Mouse (Mus musculus): ENCODE measurements around the gene Abcd1.
A peak's percentile ranks its signal among the peaks of the same experiment; 100 is the strongest.
"Not testable (repeated sequence)": the region's sequence is repeated elsewhere in the genome, so short reads cannot be mapped to it uniquely, and the experiment has no call there.

The Abcd1 gene

DNA sequence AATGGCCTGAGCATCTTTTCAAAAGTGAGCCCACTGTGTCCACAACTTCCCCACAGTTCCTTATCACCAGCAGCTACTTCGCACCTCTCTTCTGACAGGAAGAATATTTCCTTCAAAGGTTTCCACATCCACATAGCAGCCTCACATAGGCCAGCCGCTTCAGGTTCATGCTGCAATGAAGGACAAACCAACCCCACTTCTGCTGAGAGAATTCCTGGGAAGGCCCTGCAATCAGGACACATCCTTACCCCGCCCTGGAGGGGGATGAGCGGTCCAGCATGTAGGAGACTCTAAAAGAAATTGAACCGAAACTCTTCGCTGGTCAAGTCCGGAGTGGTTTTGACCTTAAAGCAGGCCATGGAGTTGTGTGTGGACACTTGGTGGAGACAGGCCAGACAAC is 23.4 kb downstream of the Abcd1 start:
- not testable (repeated sequence) for DNase-seq (ENCODE audit: low read depth, low spot score)

DNA sequence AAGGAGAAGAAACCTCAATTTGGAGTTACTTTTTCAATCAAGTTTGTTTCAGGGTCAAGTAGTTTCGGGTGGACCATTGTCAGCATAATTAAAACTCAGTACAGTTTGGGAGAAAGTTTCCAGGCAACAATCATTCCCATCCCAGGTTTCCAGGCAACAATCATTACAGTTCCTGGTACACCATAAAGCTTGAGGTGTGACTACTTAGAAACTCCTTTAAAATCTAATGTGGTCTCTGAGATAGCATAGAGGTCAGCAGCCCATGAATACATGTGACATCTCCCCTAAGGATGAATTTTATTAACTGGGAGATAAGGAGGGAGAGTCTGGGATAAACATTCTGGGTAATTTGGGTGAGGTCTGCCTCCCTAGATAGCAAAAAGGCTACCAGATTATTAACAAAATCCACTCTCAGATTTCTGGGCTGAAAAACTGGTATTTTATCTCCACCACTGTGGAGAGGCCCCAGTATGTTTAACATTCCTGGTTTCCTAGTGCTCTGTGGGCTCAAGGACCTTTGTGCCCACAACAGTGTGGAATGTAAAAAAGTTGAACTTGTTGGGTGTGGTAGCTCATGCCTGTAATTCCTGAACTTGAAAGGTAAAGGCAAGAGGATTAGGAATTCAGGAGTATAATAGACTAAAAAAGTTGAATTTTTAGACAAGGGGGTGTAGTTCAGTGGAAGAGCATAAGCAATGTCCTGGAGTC is 28.5 kb downstream of the Abcd1 start:
- no peak for DNase-seq (ENCODE audit: low read depth, low spot score)

DNA sequence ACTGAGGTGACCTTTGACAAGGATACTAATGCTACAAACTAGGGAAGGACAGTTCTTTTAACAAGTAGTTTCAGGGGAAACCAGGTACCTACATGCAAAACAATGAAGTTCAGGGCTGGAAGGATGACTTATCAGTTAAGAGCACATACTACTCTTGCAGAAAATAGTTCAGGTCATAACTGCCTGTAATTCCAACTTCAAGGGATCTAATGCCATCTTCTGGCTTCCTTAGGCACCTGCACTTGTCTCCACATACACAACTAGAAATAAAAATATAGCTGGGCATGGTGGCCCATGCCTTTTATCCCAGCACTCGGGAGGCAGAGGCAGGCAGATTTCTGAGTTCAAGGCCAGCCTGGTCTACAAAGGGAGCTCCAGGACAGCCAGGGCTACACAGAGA is 32.6 kb downstream of the Abcd1 start:
- no peak for DNase-seq (ENCODE audit: low read depth, low spot score)

DNA sequence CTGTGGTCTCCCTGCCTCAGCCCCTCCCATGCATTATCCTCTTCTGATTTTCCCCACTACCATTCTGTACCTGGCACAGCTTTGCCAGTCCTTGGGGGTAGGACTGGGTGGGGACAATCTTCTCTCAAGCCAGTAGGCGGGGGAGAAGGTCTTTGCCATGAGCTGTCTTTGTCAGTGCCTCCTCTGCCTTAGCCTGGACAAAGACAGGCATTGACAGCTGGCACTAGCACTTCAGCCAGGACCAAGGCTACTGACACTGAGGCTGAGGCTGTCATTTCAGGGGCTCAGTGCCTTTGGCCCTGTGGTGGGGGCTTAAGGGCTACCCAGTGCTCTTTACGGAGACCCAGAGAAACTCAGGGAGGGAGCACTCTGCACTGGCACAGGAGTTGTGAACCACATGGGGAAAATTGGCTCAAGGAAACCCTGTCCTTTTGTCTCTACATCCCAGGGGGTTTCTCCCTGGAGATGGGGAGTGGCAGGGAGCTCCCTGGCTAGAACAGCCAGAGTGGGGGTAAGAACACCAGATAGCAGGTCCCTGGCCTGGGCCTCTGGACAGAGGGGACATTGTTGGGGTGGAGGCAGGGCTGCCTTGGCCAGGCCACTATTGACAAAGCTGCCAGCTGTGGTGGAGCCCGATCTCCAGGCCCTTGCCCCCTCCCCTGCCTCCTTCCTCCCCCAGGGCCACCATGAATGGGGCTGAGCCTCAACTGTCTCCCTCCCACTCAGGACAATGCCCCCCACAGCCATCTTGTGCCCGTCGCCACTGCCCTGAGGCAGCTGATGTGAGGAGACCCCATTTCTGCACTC is 40.1 kb downstream of the Abcd1 start, which contains the start of gene Plxnb3:
Plxnb3 (plus strand) TSS at position 757 of the 807 bp plus-strand sequence.
- DNase-seq (ENCODE audit: low read depth, low spot score): no peak

DNA sequence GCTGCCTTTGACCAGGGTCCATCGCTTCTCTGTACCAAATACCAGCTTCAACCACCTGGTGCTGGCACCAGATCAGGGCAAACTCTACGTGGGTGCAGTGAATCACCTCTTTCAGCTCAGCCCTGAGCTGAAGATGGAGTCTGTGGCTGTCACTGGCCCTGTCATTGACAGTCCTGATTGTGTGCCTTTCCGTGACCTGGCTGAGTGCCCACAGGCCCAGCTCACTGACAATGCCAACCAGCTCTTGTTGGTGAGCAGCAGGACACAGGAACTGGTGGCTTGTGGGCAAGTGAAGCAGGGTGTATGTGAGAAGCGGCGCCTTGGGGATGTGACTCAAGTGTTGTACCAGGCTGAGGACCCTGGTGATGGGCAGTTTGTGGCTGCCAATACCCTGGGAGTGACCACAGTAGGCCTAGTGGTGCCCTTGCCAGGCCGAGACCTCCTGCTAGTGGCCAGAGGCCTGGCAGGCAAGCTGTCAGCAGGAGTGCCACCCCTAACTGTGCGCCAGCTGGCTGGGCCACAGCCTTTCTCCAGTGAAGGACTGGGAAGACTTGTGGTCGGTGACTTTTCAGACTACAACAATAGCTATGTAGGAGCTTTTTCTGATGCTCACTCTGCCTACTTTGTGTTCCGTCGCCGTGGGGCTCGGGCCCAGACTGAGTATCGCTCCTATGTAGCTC is 42.4 kb downstream of the Abcd1 start:
- no peak for DNase-seq (ENCODE audit: low read depth, low spot score)

DNA sequence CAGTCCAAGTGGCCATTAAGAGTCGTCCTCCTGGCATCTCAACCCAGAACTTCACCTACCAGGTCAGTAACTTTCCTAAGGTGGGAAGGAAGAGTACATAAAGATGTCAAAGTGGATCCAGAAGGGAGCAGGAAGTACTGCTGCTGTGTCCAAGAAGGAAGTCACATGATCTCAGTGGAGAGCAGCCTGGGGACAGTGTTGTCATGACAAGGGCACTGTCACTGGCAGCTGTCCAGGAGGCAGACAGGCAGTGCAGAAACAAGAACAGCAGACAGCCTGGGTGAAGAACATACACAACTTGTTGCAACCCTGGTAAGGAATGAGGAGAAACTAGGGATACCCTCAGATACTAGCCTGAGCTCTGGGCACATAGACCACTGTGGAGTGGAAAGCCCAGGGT is 48.9 kb downstream of the Abcd1 start:
- no peak for DNase-seq (ENCODE audit: low read depth, low spot score)

DNA sequence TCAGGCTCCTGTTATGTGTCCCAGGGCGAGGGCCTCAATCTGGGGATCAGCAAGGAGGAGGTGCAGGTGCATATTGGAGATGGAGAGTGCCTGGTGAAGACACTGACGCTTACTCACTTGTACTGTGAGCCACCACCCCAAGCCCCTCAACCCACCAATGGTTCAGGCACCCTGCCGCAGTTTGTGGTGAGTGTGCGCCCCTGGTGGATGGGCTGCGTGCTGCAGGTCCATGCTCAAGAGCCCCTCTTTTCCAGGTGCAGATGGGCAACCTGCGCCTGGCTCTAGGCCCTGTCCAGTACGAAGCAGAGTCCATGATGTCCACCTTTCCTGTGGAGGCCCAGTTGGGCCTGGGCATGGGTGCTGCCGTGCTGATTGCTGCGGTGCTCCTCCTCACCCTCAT is 50.9 kb downstream of the Abcd1 start:
- no peak for DNase-seq (ENCODE audit: low read depth, low spot score)

DNA sequence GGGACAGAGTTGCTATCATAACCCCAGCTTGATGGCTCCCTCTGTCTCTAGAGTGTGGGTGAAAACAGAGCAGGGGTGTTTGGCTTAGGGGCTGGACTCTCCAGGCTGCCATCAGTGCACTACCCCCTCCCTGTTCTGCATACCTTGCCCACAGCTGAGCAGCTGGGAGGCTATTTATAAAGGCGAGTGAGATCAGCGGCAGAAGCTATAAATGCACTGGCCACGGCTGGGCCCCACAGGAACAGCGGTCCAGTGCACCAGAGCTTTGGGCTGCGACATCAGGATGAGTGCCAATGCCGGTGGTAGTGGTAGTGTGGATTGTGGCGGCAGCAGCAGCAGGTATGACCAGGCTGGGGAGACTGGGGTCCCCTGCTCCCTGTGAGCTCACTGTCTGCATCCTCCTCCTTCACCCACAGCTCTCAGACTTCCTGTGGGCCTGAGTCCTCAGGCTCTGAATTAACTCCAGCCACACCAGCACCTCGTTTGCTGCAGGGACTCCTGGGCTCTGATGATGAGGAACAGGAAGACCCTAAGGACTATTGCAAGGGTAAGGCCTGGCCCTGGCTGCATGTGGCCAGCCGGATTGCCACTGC is 57.9 kb downstream of the Abcd1 start, which contains the start of gene Srpk3:
Srpk3 (plus strand) TSS at position 238 of the 593 bp plus-strand sequence.
- DNase-seq (ENCODE audit: low read depth, low spot score): no peak

DNA sequence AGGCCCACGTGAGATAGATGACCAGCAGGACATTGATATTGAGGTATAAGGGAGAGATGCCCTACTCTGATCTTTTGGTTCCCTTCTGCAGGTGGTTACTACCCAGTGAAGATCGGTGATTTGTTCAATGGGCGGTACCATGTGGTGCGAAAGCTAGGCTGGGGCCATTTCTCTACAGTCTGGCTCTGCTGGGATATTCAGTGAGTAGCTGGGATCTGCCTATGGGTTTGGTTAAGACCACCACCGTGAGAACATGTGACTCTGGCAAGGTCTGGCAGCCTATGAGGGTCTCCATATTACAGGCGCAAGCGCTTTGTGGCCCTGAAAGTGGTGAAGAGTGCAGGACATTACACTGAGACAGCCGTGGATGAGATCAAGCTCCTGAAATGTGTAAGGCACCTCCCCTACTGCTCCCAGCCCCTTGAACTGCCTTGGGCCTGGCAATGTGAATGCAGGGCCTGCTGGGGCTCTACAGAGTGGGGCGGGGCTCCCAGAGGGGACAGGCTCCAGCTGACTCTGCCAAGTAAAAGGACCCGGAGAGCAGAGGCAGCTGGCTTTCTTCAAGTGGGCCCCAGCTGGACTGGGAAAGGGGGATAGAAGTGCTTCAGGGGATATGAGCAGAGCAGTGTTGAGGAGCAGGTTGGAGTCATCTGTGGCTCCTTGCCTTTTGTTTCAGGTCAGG is 58.5 kb downstream of the Abcd1 start:
- DNase-seq (ENCODE audit: low read depth, low spot score): no peak

DNA sequence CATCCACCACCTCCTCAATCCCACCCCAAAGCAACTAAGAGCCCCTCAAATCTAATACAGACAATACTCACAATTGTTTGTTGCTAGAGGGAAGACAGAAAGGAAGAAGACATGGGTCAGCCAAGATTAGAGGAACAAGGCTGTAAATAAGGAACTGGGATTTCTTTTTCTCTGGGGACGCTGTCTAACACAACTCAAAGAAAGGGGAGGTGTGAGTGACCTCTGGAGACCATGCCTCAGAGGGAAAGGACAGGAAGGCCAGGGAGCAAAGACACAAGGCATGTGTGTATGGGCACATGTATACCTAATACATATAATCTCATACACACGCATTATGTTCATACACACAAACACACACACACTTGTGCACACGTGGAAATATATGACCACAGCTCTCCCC is 65.8 kb downstream of the Abcd1 start:
- no peak for DNase-seq (ENCODE audit: low read depth, low spot score)

DNA sequence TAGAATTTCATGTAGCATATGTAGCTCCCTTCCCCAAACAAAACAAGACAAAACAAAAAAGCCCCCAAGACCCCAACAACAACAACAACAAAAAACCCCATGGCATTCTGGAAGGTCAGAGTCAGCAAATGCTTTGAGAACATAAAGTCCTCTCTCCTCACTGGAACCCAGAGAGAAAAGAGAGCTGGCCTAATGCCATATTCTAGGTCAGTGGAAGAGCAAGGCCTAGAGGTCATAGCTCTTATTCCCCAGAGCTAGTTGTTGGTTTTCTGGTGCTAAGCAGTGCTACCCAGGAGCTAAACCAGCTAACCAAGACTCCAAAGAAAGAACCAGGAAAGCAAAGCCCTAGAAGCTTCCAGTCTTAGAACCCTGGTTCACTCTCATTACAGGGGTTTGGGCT is 69.3 kb downstream of the Abcd1 start:
- no peak for DNase-seq (ENCODE audit: low read depth, low spot score)

DNA sequence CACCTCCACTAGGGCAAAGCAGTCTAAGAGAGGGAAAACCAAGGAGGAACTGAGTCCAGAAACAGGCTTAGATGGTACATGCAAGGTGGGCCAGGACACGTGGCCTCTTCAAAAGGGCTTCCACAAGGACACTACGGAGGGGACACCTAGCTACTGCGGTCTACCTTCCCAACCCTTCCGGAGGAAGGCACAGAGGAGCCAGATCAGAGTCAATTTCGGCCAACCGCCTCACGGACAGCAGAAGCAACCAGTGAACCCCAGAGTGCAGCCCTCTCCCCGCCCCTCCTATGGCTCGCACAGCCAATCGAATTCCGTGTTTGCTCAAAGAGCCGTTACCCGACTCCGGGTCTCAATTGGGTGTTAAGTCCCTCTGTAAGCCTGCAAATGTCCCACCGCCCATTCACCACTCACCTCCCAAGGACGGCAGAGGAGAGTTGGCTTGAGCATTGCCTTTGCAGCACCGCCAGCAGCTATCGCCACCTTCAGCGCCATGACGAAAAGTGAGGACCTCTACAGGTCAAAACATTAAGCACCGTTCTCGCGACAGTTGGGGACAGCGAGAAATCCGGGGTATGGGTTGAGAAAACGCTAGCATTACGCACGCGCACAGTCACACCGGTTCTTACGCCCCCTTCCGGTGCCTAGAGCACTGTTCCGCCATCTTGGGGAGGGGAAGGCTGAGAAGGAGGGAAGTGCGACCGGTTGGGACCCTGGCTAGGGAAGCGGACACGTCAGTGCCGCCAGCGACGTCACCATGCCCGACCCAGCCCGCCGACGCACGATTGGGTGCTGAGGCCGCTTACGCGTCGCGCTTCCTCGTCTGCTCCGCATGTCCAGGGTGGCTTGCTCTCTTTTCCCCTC is 70.2 kb downstream of the Abcd1 start, which contains the start of the genes Idh3g and Ssr4:
Idh3g (minus strand) TSS at position 534 of the 861 bp plus-strand sequence.
Ssr4 (plus strand) TSS at position 665 of the 861 bp plus-strand sequence.
- peak; percentile 96 for DNase-seq (ENCODE audit: low read depth, low spot score)

DNA sequence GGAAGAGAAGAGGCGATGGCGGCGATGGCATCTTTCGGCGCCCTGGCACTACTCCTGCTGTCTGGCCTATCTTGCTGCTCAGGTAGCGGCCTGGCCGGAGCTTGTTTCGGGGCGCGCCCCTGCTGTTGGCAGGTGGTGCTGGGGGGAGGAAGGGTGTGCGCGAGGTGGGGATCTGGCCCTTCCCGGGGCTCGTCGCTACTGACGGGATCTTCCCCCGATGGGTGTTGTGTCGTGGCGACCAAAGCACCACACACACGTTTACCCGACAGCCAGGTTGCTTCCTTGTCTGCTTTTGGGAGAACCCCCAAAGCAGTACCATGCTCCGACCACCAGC is 70.8 kb downstream of the Abcd1 start:
- DNase-seq (ENCODE audit: low read depth, low spot score): no peak

Measured in CD4-positive helper T cell, adult 2 months (primary cell).